Mouse (Mus musculus) heart, embryonic 11.5 days (tissue): ENCODE results near the gene Rock2. TPM values are rescaled to one million over a fixed set of nuclear protein-coding genes. Genes with fewer than 3 reads are reported as not detected.
A peak's percentile ranks its signal among the peaks of the same experiment; 100 is the strongest.
"Not testable (repeated sequence)": the region's sequence is repeated elsewhere in the genome, so short reads cannot be mapped to it uniquely, and the experiment has no call there.

ENCODE experiments used
- ATAC-seq: fragments of 200-750 bp; cut with Nextera tagmentation; replicated peaks from 2 replicates; pipeline ENCODE4 v1.8.0; 2017; ENCODE audit warnings: moderate library complexity; ENCODE audit not compliant: insufficient number of reproducible peaks, low FRiP score, low TSS enrichment
- H3K27ac ChIP-seq: fragments of 300-500 bp; sonication (generic); 2 replicates; pipeline ENCODE4 v1.5.1; 2014; ENCODE audit warnings: mild to moderate bottlenecking, low read depth, low read length
- H3K27me3 ChIP-seq: fragments of 300-500 bp; sonication (generic); 2 replicates; pipeline ENCODE4 v1.6.1; 2014; ENCODE audit warnings: mild to moderate bottlenecking, low read length, mixed read lengths; ENCODE audit not compliant: control insufficient read depth, insufficient read depth
- H3K36me3 ChIP-seq: fragments of 300-500 bp; sonication (generic); 2 replicates; pipeline ENCODE4 v1.6.1; 2014; ENCODE audit warnings: mild to moderate bottlenecking, low read length, moderate library complexity, mixed read lengths; ENCODE audit not compliant: control insufficient read depth, insufficient read depth
- H3K4me1 ChIP-seq: fragments of 300-500 bp; sonication (generic); 2 replicates; pipeline ENCODE4 v1.6.1; 2014; ENCODE audit warnings: low read length; ENCODE audit not compliant: control insufficient read depth, insufficient read depth
- H3K4me2 ChIP-seq: fragments of 300-500 bp; sonication (generic); 2 replicates; pipeline ENCODE4 v1.6.1; 2014; ENCODE audit warnings: mild to moderate bottlenecking, moderate library complexity
- H3K4me3 ChIP-seq: fragments of 300-500 bp; sonication (generic); 2 replicates; pipeline ENCODE4 v1.5.1; 2014; ENCODE audit warnings: low read depth, low read length
- H3K9ac ChIP-seq: fragments of 300-500 bp; sonication (generic); 2 replicates; pipeline ENCODE4 v1.6.1; 2014; ENCODE audit warnings: mild to moderate bottlenecking, low read depth, low read length, moderate library complexity
- H3K9me3 ChIP-seq: fragments of 300-500 bp; sonication (generic); replicated peaks from 2 replicates; pipeline ENCODE4 v1.6.1; 2016; ENCODE audit warnings: low read length; ENCODE audit not compliant: control insufficient read depth
- WGBS: fragments of 180-500 bp; shearing (Covaris S2); extraction: QIAGEN DNeasy Blood & Tissue Kit; methylation state at CpG from one replicate; pipeline ENCODE4 v1.1.7; 2014; ENCODE audit not compliant: insufficient replicate concordance; 5-methylcytosine and 5-hydroxymethylcytosine counted together
- polyA plus RNA-seq: library from polyadenylated mRNA; unstranded; fragments of >200 nt; fragmentation: Nextera tagmentation; extraction: Ambion mirVana; gene quantifications from 2 replicates; pipeline ENCODE4 v1.2.1, GENCODE M21; 2014

Rock2 gene
- polyA plus RNA-seq, 1 experiment from 2014 or later: 22.2 TPM

DNA sequence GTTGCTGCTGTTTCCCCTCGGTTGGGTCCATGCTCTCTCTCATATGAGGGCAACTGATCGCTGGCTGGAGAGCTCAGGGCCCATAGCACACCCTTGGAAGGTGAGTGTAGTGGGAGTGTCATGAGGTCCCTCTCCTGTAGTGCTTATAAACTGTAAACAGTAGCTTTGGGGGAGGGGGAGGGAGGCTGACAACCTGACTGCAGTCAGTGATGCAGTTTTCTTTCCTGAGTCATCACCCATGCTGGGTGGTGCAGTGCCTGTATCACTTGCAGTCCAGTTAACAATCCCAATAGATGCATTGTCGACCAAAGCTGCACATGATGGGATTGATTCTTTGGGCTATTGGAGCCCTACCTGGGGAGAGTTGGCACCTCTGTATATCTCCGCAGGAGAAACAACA, 106.5 kb downstream of the Rock2 start:
- H3K27me3 ChIP-seq: peaks cover 5% of the 10 kb centered on the region
- 39% methylated on average over 4 of the region's 4 CpGs for WGBS
- H3K36me3 ChIP-seq: no peaks in the 10 kb centered on the region
- no peak overlapping the region for H3K27ac ChIP-seq
- H3K4me1 ChIP-seq: peaks cover 7% of the 10 kb centered on the region
- no peak overlapping the region for H3K4me2 ChIP-seq
- H3K4me3 ChIP-seq: no peak overlapping the region
- ATAC-seq: no peak
- H3K9ac ChIP-seq: no peak overlapping the region
- no peaks in the 10 kb centered on the region for H3K9me3 ChIP-seq

DNA sequence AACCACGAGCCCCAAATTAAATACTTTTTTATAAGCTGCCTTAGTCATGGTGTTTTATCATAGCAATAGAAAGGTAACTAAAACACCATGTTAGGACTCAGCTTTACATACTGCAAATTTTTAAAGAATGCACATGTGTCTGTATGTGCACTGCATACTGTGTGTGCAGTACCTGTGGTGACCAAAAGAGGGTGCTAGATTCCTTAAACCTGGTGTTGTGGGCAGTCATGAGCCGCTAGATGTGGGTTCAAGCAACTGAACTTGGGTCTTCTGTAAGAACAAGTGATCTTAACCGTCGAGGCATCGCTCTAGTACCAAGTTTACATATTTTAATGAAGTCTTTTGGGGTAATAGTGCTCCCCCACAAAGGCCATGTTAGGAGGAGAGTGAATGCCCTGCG, 114.8 kb downstream of the Rock2 start:
- no peak overlapping the region for H3K9ac ChIP-seq
- H3K36me3 ChIP-seq: no peaks in the 10 kb centered on the region
- no peak overlapping the region for H3K27ac ChIP-seq
- 89% methylated on average over 6 of the region's 6 CpGs for WGBS
- no peaks in the 10 kb centered on the region; the same call in 1 of the 2 replicates for H3K4me1 ChIP-seq
- ATAC-seq: no peak
- H3K4me3 ChIP-seq: no peak overlapping the region
- no peaks in the 10 kb centered on the region; the same call in 1 of the 2 replicates for H3K27me3 ChIP-seq
- peaks cover 3% of the 10 kb centered on the region; the same call in 1 of the 2 replicates for H3K9me3 ChIP-seq
- H3K4me2 ChIP-seq: no peak overlapping the region

- H3K27ac ChIP-seq: no peak within 1 kb of the TSS
Measured at GRCm38 (mm10) chr12:17011100-17011870, 116.6 kb downstream of the Rock2 start, which contains the start of gene 2410004P03Rik. Gene 2410004P03Rik, minus strand, starts transcription at chr12:17011727.

GRCm38 (mm10) chr12:17012067-17012899, 117.6 kb downstream of the Rock2 start:
- no peak overlapping the region for H3K4me2 ChIP-seq
- 80% methylated on average over 2 of the region's 2 CpGs for WGBS
- H3K27ac ChIP-seq: no peak overlapping the region
- 0 out of 2 replicates have a peak, but pooled peaks have one; percentile 50 for ATAC-seq
- H3K9me3 ChIP-seq: peaks cover 3% of the 10 kb centered on the region; the same call in 1 of the 2 replicates
- H3K9ac ChIP-seq: no peak overlapping the region
- H3K36me3 ChIP-seq: no peaks in the 10 kb centered on the region
- H3K27me3 ChIP-seq: no peaks in the 10 kb centered on the region; the same call in 1 of the 2 replicates
- H3K4me1 ChIP-seq: no peaks in the 10 kb centered on the region; the same call in 1 of the 2 replicates
- no peak overlapping the region for H3K4me3 ChIP-seq

More at GRCm38 (mm10) chr12:17011100-17011870, 116.6 kb downstream of the Rock2 start, which contains the start of gene 2410004P03Rik:
- 0 out of 2 replicates have a peak, but pooled peaks have one; percentile 8 for ATAC-seq
- Histone ChIP-seq H3K4me1 (no peaks in the 10 kb centered on the region; the same call in 1 of the 2 replicates), H3K27me3 (no peaks in the 10 kb centered on the region; the same call in 1 of the 2 replicates), H3K9me3 (peaks cover 3% of the 10 kb centered on the region; the same call in 1 of the 2 replicates), H3K4me2 (peak within 1 kb of the TSS; percentile 75), H3K4me3 (peak within 1 kb of the TSS; percentile 47), H3K9ac (peak within 1 kb of the TSS; percentile 50; the same call in 1 of the 2 replicates), H3K36me3 (no peaks in the 10 kb centered on the region)
- 7% methylated on average over 29 of the region's 29 CpGs for WGBS

- no peaks in the 10 kb centered on the region for H3K36me3 ChIP-seq
- no peak overlapping the region for H3K4me2 ChIP-seq
- no peak overlapping the region for H3K4me3 ChIP-seq
- no peaks in the 10 kb centered on the region; the same call in 1 of the 2 replicates for H3K4me1 ChIP-seq
- no peak for ATAC-seq
- H3K9ac ChIP-seq: no peak overlapping the region
- no peaks in the 10 kb centered on the region for H3K9me3 ChIP-seq
- H3K27ac ChIP-seq: no peak overlapping the region
- WGBS: 71% methylated on average over 2 of the region's 2 CpGs
- no peaks in the 10 kb centered on the region; the same call in 1 of the 2 replicates for H3K27me3 ChIP-seq
Measured at GRCm38 (mm10) chr12:17015711-17016110, 121.0 kb downstream of the Rock2 start.

- Histone ChIP-seq H3K4me3 (no peak overlapping the region), H3K4me1 (no peaks in the 10 kb centered on the region), H3K27ac (no peak overlapping the region), H3K36me3 (no peaks in the 10 kb centered on the region), H3K9ac (no peak overlapping the region), H3K27me3 (no peaks in the 10 kb centered on the region; the same call in 1 of the 2 replicates), H3K4me2 (no peak overlapping the region), H3K9me3 (no peaks in the 10 kb centered on the region)
- WGBS: 25% methylated on average over 4 of the region's 4 CpGs
- ATAC-seq: no peak
Measured at GRCm38 (mm10) chr12:17018468-17018867, 123.8 kb downstream of the Rock2 start.

- H3K4me1 ChIP-seq, ATAC-seq, H3K27ac ChIP-seq, H3K36me3 ChIP-seq, H3K4me3 ChIP-seq, H3K27me3 ChIP-seq, H3K4me2 ChIP-seq, H3K9ac ChIP-seq, H3K9me3 ChIP-seq: not testable (repeated sequence)
- WGBS: 58% methylated on average over 4 of the region's 4 CpGs
Measured at GRCm38 (mm10) chr12:17021125-17021524, 126.4 kb downstream of the Rock2 start.

DNA sequence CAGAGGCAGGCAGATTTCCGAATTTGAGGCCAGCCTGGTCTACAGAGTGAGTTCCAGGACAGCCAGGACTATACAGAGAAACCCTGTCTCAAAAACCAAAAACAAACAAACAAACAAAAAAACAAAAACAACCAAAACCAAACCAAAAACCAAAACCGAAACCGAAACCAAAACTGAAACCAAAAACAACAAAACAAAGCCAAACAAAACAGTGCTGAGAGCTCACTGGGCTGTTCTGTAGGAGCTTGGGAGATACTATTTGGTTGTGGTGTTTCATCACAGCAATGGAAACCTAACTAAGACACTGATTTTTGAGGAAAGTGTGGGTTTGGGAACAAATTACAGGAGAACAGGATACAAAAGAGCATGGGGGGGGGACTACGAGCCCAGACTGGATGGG, 127.5 kb downstream of the Rock2 start:
- Histone ChIP-seq H3K9ac (no peak overlapping the region), H3K27ac (no peak overlapping the region), H3K4me1 (no peaks in the 10 kb centered on the region), H3K27me3 (no peaks in the 10 kb centered on the region), H3K4me3 (no peak overlapping the region), H3K9me3 (no peaks in the 10 kb centered on the region), H3K36me3 (no peaks in the 10 kb centered on the region), H3K4me2 (no peak overlapping the region)
- ATAC-seq: no peak
- WGBS: 78% methylated on average over 4 of the region's 4 CpGs
